Mouse (Mus musculus) left cerebral cortex, postnatal 25 days (tissue): ENCODE data around the gene Gm28891. TPM values are rescaled to one million over a fixed set of nuclear protein-coding genes. Genes with fewer than 3 reads are reported as not detected.
"Not testable (repeated sequence)": the region's sequence is repeated elsewhere in the genome, so short reads cannot be mapped to it uniquely, and the experiment has no call there.

Source experiments
- DNase-seq, 2 experiments: peaks; one replicate each; pipeline ENCODE4 v3.0.0; 2022; ENCODE audit warnings: low spot score in 2 of 2, mixed read lengths in 1 of 2
- intact Hi-C: fragments of 180-260 bp; cut with DNase I; formaldehyde crosslinking; loops from one replicate; pipeline ENCODE4 v1.15.1; 2025
- total RNA-seq, 2 experiments: library from RNA; stranded (reverse); gene quantifications; 2 replicates each; pipeline ENCODE4 v1.2.3; 2021

The Gm28891 gene
- not detected for total RNA-seq

DNA sequence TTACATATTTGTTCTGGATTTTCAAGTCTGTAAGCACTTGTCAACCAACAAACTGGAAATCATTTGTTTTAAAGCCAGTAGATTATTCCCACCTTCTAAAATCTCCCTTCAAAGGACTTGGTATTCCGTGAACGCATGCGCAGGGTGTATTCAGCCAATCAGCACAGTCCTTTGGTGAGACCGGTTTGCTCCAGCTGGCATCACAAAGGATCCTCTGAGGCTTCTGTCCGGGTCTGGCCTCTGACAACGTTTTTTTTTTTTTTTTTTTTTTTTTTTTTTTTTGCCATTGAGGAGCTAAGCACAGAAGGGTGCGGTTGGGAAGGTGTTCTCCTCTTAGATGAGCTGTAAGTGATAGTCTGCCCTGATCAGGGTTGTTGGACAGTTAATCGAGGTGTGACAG, at the start of gene Gm28891:
Gene Gm28891, plus strand, starts transcription at position 301 of the 400 bp plus-strand sequence.
- DNase-seq, intact Hi-C loops: not testable (repeated sequence)
